Mouse (Mus musculus): Measurements from ENCODE around the gene Srsf3. TPM values are rescaled to one million over a fixed set of nuclear protein-coding genes. Genes with fewer than 3 reads are reported as not detected.

The Srsf3 gene
- total and polyA plus RNA-seq, 3 experiments, result 171 to 687 (median 380) TPM

DNA sequence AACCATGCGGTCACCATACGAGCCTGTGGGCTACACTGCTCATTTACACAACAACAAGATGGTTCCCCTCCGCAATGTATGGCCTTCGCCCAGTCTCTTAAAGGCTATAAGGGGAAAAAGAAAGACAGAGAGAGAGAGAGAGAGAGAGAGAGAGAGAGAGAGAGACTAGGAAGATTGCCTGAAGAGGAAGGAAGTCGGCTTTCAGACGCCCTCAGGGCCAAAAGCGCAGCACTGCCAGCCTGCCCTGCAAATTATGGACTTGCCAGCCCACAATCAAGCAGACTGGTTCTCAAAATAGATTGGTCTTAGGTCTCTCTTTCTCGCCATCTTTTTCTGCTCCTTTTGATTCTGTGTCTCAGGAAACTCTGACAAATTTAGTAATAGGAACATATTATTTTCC lies 43.8 kb downstream of the Srsf3 start:
- in situ Hi-C loops (cut with MboI; ENCODE audit: low pct_ligation_motif_present, low pct_unique_long_range_greater_than_20kb, low sequenced_read_pairs), result no loop called here
- Histone ChIP-seq H3K4me2 (ENCODE audit: insufficient read depth, low read depth, poor library complexity, severe bottlenecking) (peak overlapping the region; percentile 37; the same call in 1 of the 2 replicates), H3K27me3 (replicated peaks) (no peaks in the 10 kb centered on the region)

GRCm38 (mm10) chr17:29077786-29078509 lies 45.5 kb downstream of the Srsf3 start:
- in situ Hi-C loops (cut with MboI; ENCODE audit: low pct_ligation_motif_present, low pct_unique_long_range_greater_than_20kb, low sequenced_read_pairs), result no loop called here

More for the DNA sequence above, 43.8 kb downstream of the Srsf3 start:
- H3K9me3 ChIP-seq (replicated peaks; ENCODE audit: low read length), result no peaks in the 10 kb centered on the region
- TF ChIP-seq RAD21 (IDR thresholded peaks at IDR 0.05; ENCODE audit: low read depth, low read length) (no peak), POLR2AphosphoS2 (IDR thresholded peaks at IDR 0.05; ENCODE audit: low read depth, low read length) (no peak), NELFE (IDR thresholded peaks at IDR 0.05; ENCODE audit: low read depth, low read length) (no peak), KAT2A (IDR thresholded peaks at IDR 0.05; ENCODE audit: insufficient replicate concordance, low read length) (no peak), ZC3H11A (IDR thresholded peaks at IDR 0.05; ENCODE audit: low read depth, low read length) (no peak), SMC3 (IDR thresholded peaks at IDR 0.05; ENCODE audit: low read depth, low read length) (no peak), UBTF (IDR thresholded peaks at IDR 0.05; ENCODE audit: low read depth, low read length) (no peak), TCF12 (IDR thresholded peaks at IDR 0.05; ENCODE audit: low read depth, low read length) (no peak)
- DNase-seq (ENCODE audit: extremely low read depth), result no peak
- peaks cover 25 to 65% of the 10 kb centered on the region in 2 experiments for H3K4me1 ChIP-seq (ENCODE audit: control insufficient read depth in 1 of 2, insufficient read depth in 2 of 2)
- no peak overlapping the region for H3K9ac ChIP-seq (ENCODE audit: insufficient read depth, low read depth)
- H3K27ac ChIP-seq (ENCODE audit: insufficient read depth, low read depth), result 0 out of 2 replicates have a peak overlapping the region, but pooled peaks have one; percentile 4
- no peak overlapping the region for H3K4me3 ChIP-seq (replicated peaks in 1 of 3; ENCODE audit: low read depth in 2 of 3, low read length in 2 of 3, poor library complexity in 1 of 3)
- H3K79me2 ChIP-seq (replicated peaks; ENCODE audit: control insufficient read depth, extremely low read depth, insufficient read depth, poor library complexity, severe bottlenecking), result no peaks in the 10 kb centered on the region
- dilution Hi-C loops (cut with MboI; ENCODE audit: extremely low pct_ligation_motif_present, extremely low pct_unique_long_range_greater_than_20kb, low sequenced_read_pairs), result no loop called here
- peaks cover 0 to 18% of the 10 kb centered on the region in 2 experiments for H3K36me3 ChIP-seq (replicated peaks in 1 of 2; ENCODE audit: control insufficient read depth in 1 of 2, insufficient read depth in 1 of 2, low read length in 1 of 2)

More at GRCm38 (mm10) chr17:29077786-29078509, 45.5 kb downstream of the Srsf3 start:
- H3K9ac ChIP-seq (ENCODE audit: insufficient read depth, low read depth), result peak overlapping the region; percentile 97
- H3K4me1 ChIP-seq (ENCODE audit: control insufficient read depth in 1 of 2, insufficient read depth in 2 of 2), result peaks cover 17 to 61% of the 10 kb centered on the region in 2 experiments
- peak overlapping the region; percentile 60 to 96 (median 65) for H3K4me3 ChIP-seq (replicated peaks in 1 of 3; ENCODE audit: low read depth in 2 of 3, low read length in 2 of 3, poor library complexity in 1 of 3)
- TF ChIP-seq CHD2 (IDR thresholded peaks at IDR 0.05; ENCODE audit: low read length) (peak; percentile 37; the same call in 1 of the 2 replicates), ZNF384 (IDR thresholded peaks at IDR 0.05; ENCODE audit: low read depth, low read length) (0 out of 2 replicates have a peak, but pooled peaks have one; percentile 48), JUND (conservative IDR thresholded peaks at IDR 0.05; ENCODE audit: low read depth, low read length) (no peak), POLR2A (IDR thresholded peaks at IDR 0.05; ENCODE audit: low read depth, low read length) (no peak), KAT2A (IDR thresholded peaks at IDR 0.05; ENCODE audit: insufficient replicate concordance, low read length) (no peak), RCOR1 (conservative IDR thresholded peaks at IDR 0.05; ENCODE audit: low read depth, low read length) (0 out of 2 replicates have a peak, but pooled peaks have one; percentile 30)
- H3K27me3 ChIP-seq (replicated peaks), result no peaks in the 10 kb centered on the region
- H3K4me2 ChIP-seq (ENCODE audit: insufficient read depth, low read depth, poor library complexity, severe bottlenecking), result peak overlapping the region; percentile 75
- H3K9me3 ChIP-seq (replicated peaks; ENCODE audit: low read length), result no peaks in the 10 kb centered on the region
- peaks cover 0 to 18% of the 10 kb centered on the region in 2 experiments for H3K36me3 ChIP-seq (replicated peaks in 1 of 2; ENCODE audit: control insufficient read depth in 1 of 2, insufficient read depth in 1 of 2, low read length in 1 of 2)
- dilution Hi-C loops (cut with MboI; ENCODE audit: extremely low pct_ligation_motif_present, extremely low pct_unique_long_range_greater_than_20kb, low sequenced_read_pairs), result no loop called here
- no peak for DNase-seq (ENCODE audit: extremely low read depth)
- peak overlapping the region; percentile 93 for H3K27ac ChIP-seq (ENCODE audit: insufficient read depth, low read depth)
- H3K79me2 ChIP-seq (replicated peaks; ENCODE audit: control insufficient read depth, extremely low read depth, insufficient read depth, poor library complexity, severe bottlenecking), result no peaks in the 10 kb centered on the region
